Mouse (Mus musculus): Measurements from ENCODE around the gene Sdhaf4.
"Not testable (repeated sequence)": the region's sequence is repeated elsewhere in the genome, so short reads cannot be mapped to it uniquely, and the experiment has no call there.

Sdhaf4 gene

DNA sequence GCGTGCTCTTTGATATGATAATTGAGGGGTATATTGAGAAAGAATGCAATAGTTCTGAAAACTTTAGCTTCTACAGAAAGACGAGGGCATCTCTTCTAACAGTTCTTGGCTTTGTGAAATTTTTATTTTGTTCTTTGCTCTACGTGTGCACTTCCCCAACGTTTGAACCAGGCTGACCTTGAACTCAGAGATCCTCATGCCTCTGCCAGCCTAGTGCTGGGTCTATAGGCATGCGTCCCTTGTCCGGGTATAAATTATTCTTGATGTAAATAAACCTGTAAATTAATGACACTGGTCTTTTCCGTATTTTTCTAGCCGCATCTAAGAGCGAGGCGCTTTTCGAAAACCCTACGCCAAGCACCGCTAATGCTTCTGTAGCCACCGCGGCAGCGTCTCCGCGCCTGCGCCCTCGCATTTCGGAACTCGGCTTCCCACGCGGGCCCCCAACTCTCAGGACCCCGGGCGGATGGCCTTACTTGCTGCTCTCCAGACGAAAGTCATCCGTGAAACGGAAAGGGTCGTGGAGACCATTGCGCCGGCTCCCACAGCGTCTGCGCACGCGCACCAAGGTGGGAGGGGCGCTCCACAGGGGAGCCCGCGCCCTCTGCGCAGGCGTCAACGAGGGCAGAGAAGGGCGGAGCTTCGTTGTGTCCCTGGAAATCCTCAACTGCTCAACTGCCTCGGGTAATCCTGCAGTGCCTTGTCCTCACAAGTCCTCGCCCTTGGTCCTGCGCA is at the start of gene Sdhaf4:
Gene Sdhaf4 (minus strand): TSS at position 587 of the 735 bp plus-strand sequence.
- peak; percentile 62 for DNase-seq (ENCODE audit: low read depth, low spot score)

- no peak for DNase-seq (ENCODE audit: low read depth, low spot score)
Observed at GRCm38 (mm10) chr1:24046730-24047510, 41.5 kb upstream of the Sdhaf4 start.

DNA sequence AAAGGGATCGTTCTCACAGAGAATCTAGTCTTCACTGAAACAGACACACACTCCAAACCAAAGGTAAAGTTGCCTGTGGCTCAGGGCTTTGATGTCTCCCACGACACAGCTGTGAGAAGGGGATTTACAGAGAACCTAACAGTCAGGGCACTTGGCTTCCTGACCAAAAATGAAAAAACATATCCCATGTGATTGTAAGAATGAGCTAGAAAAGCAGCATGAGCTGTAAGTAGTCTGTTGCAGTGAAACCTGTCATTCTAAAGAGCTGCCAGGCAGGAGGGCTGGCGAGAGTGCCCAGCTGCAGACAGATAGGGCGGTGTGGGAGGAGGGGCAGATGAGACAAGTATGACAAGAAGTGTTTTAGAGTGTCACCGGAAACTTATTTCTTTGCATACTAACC is 40.2 kb upstream of the Sdhaf4 start:
- DNase-seq (ENCODE audit: low read depth, low spot score), result no peak

GRCm38 (mm10) chr1:24043007-24043406 is 37.6 kb upstream of the Sdhaf4 start:
- no peak for DNase-seq (ENCODE audit: low read depth, low spot score)

DNA sequence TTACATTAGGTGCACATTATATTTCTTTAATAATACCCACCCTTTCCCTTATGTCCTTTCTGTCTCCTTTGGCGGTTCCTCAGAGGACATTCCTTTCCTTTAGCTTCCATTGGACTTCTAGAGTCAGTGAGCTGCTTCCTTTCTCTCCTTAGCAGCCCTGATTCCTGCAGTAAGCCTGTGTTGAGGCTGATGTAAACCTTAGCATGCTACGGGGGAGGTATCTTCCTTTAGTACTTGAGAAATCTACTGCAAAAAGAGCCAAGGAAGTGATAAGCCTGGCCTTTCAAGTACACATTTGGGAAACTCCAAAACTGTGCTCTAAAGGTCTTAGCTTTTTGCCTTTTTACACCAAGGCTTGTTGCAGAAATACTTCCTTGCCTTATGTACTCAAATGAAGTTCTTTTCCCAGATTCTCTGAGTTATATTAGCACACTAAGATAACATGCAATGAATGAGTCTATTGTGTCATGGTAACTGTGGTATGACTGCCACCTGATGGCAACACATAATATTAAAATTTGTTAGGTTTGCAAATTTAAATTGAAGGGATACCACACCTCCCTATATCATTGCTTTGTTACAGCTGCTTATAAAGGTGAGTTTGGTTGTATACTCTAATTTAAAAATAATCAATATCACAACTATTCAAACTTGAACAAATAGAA is 28.4 kb upstream of the Sdhaf4 start:
- no peak for DNase-seq (ENCODE audit: low read depth, low spot score)

DNA sequence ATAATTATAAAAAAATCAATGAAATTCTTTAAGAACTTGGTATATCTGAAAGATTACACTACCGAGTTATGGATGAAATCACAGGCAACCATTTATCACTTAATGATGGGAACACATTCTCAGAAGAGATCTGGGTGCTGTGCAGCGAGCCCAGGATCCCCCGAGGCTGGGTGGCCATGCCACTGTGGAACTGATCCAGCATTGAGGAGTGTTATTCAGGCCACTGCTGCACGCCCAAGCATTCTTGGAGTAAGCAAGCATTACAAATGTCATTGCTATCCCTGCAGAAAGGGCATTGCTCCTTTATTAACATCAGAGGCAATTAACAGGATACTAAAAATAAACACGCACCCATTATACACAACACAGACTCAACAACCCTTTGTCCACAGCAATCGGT is 5.4 kb upstream of the Sdhaf4 start:
- no peak for DNase-seq (ENCODE audit: low read depth, low spot score)

GRCm38 (mm10) chr1:24010016-24010415 is 4.6 kb upstream of the Sdhaf4 start:
- DNase-seq (ENCODE audit: low read depth, low spot score), result no peak

DNA sequence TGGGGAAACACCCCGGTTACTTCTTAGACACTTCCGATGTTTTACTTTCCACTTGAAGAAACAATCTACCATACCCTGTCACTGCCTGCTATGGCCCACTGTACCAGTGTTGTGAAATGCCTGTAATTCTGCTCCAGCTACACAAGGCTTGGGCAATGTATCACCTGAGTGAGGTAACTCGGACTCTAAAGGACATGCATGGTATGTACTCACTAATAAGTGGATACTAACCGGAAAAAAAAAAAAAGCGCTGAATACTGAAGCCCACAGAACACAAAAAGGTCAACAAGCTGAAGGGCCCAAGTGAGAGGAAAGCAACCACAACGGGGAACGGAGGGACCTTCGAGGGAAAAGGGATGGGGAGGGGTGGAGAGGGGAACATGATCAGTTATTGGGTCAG is 2.2 kb upstream of the Sdhaf4 start:
- no peak for DNase-seq (ENCODE audit: low read depth, low spot score)

DNA sequence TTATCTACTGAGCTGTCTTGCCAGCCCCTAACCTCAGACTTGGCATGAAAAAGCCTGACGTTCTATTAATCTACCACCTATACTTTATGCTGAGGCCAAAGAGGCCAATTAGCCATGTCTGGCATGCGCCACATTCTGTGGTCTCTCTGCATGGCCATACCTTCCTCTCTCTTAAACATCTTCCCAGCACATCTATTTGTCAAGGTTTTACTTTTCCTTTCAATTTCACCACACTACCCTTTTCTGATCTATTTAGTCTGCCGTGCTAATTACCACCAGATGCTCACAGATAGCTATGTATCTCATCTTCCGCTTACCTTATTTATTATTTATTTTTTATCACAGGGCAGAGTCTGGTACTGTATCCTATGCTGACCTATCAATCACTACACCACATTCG is 6.1 kb downstream of the Sdhaf4 start:
- no peak for DNase-seq (ENCODE audit: low read depth, low spot score)

- DNase-seq (ENCODE audit: low read depth, low spot score), result no peak
Observed at GRCm38 (mm10) chr1:23998866-23999265, 6.6 kb downstream of the Sdhaf4 start.

- no peak for DNase-seq (ENCODE audit: low read depth, low spot score)
Observed at GRCm38 (mm10) chr1:23998120-23998810, 7.2 kb downstream of the Sdhaf4 start.

- no peak for DNase-seq (ENCODE audit: low read depth, low spot score)
Observed at GRCm38 (mm10) chr1:23997493-23997892, 8.0 kb downstream of the Sdhaf4 start.

- DNase-seq (ENCODE audit: low read depth, low spot score), result no peak
Observed at GRCm38 (mm10) chr1:23995420-23995819, 10.0 kb downstream of the Sdhaf4 start.

GRCm38 (mm10) chr1:23983118-23983517 is 22.3 kb downstream of the Sdhaf4 start:
- no peak for DNase-seq (ENCODE audit: low read depth, low spot score)

DNA sequence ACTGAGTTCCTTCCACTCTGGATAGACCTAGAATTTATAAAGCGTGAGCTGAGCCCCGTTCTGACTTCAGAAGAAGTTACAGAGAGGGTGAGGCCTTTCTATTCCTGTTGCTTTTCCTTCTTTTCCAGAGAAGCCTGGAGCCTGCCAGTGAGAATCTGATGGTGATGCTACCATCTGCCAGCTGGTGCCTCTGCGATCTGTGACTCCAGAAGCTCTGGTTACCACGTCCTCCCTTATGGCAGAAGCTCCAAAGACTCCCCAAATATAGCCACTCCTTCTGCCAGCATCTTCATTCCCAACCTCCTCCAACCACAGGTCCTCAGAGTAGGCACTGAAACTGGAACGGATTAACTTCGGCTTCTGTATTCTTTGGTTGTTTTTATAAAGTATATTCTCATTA is 27.2 kb downstream of the Sdhaf4 start:
- DNase-seq (ENCODE audit: low read depth, low spot score), result no peak

- not testable (repeated sequence) for DNase-seq (ENCODE audit: low read depth, low spot score)
Observed at GRCm38 (mm10) chr1:23971159-23971558, 34.3 kb downstream of the Sdhaf4 start.

GRCm38 (mm10) chr1:23968027-23968725 is 37.3 kb downstream of the Sdhaf4 start:
- DNase-seq (ENCODE audit: low read depth, low spot score), result no peak

DNA sequence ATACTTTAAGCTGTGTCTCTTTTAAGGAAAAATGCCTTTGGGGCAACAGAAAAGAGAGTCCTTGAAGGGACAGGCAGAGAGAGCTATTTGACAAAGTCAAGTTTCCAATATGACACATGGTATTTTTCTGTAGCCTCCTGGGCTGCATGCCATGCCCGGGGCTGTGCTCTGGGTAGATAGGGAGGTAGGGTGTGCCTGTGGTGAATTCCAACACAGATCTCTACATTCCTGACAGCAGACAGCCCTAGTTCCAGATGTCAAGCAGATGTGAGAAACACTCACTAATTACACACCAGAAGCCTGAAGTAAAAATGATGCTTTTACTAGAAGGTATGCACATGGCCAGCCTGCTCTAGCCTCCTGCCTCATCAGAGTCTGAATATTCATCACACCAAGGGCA is 39.2 kb downstream of the Sdhaf4 start:
- DNase-seq (ENCODE audit: low read depth, low spot score), result no peak

DNA sequence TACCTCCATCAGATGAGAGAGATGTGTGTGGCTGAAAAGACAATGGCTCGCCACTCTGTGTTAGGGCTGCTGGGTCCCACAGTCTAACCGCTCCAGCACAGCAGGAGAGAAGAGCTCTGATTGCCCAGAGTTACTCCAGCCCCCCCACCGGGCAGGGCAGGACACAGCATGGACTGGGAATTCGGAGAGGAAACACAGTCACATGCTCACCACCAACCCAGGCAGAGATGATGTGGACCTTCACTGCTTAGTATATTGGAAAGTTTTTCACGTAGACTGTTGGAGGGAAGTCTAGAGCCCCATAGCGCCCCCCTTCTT is 46.1 kb downstream of the Sdhaf4 start:
- no peak for DNase-seq (ENCODE audit: low read depth, low spot score)

GRCm38 (mm10) chr1:23958668-23959414 is 46.6 kb downstream of the Sdhaf4 start:
- DNase-seq (ENCODE audit: low read depth, low spot score), result no peak

DNA sequence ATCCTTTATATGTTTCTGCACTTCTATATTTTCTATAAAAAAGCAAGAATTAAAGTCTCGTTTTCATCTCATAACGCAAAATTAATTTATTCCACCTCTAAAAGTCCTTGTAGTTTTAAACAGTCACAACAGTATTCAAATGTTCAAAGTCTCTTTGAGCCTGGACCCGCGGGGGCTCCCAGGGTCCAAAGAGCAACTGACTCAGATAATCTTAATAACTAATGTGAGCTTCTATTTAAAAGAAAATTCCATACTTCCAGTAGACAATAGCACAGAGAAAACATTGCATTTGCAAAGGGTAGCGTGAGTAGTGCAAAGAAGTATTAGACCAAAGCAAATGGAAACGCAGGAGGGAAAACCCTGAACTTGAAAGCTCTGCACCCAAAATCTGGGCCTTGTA is 47.4 kb downstream of the Sdhaf4 start:
- DNase-seq (ENCODE audit: low read depth, low spot score), result no peak
